Mouse (Mus musculus): ENCODE measurements around the gene Mtus2. TPM values are rescaled to one million over a fixed set of nuclear protein-coding genes. Genes with fewer than 3 reads are reported as not detected.

Gene Mtus2
- total and polyA plus RNA-seq, 3 experiments: 0.03 to 0.13 TPM; not detected in 1

DNA sequence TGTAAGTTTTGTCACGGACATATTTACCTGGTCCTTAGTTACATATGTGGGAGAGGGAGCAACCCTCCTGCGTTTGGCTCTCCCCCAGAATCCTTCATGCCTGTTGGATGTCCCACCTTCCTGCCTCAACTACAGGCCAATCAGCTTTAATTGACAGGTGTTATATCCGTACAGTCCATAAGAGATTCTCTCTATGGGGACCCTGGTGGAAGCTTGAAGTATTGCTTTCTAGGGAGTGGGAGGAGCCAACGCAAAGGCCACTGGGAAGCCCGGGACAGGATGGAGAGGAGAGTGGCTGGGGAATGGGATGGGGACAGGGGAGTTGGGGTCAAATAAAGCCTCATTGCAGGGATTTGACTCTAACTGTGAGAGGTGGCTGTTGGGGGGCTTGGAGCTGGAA is 127.6 kb downstream of the Mtus2 start:
- TF ChIP-seq MYC (IDR thresholded peaks at IDR 0.05; ENCODE audit: low read depth, low read length) (no peak), BHLHE40 (IDR thresholded peaks at IDR 0.05; ENCODE audit: low read depth, low read length) (no peak), TCF12 (IDR thresholded peaks at IDR 0.05; ENCODE audit: low read depth, low read length) (no peak), CTCF (conservative IDR thresholded peaks at IDR 0.05 in 1 of 2, IDR thresholded peaks at IDR 0.05 in 1 of 2; ENCODE audit: low read depth in 2 of 2, low read length in 2 of 2) (no peak), KAT2A (IDR thresholded peaks at IDR 0.05; ENCODE audit: insufficient replicate concordance, low read length) (no peak), GABPA (IDR thresholded peaks at IDR 0.05; ENCODE audit: insufficient replicate concordance, low read depth, low read length) (no peak), USF1 (IDR thresholded peaks at IDR 0.05; ENCODE audit: low read depth, low read length) (no peak), ETS1 (conservative IDR thresholded peaks at IDR 0.05; ENCODE audit: low read depth, low read length) (no peak), POLR2AphosphoS2 (IDR thresholded peaks at IDR 0.05; ENCODE audit: low read depth, low read length) (no peak), POLR2A (IDR thresholded peaks at IDR 0.05; ENCODE audit: low read depth, low read length) (no peak), USF2 (conservative IDR thresholded peaks at IDR 0.05; ENCODE audit: low read depth, low read length) (no peak), PAX5 (IDR thresholded peaks at IDR 0.05; ENCODE audit: low read length) (no peak), CHD1 (IDR thresholded peaks at IDR 0.05; ENCODE audit: low read depth, low read length) (no peak), MEF2A (IDR thresholded peaks at IDR 0.05; ENCODE audit: borderline replicate concordance, low read depth, low read length) (no peak), CHD2 (IDR thresholded peaks at IDR 0.05; ENCODE audit: low read length) (no peak), ZKSCAN1 (IDR thresholded peaks at IDR 0.05; ENCODE audit: borderline replicate concordance, low read depth, low read length) (no peak)
- H3K4me2 ChIP-seq (ENCODE audit: insufficient read depth, low read depth, poor library complexity, severe bottlenecking): no peak overlapping the region
- no peak for DNase-seq (ENCODE audit: extremely low read depth)
- in situ Hi-C loops (cut with MboI; ENCODE audit: low pct_ligation_motif_present, low pct_unique_long_range_greater_than_20kb, low sequenced_read_pairs) (no loop called here), dilution Hi-C loops (cut with MboI; ENCODE audit: extremely low pct_ligation_motif_present, extremely low pct_unique_long_range_greater_than_20kb, low sequenced_read_pairs) (no loop called here)
- no peaks in the 10 kb centered on the region for H3K79me2 ChIP-seq (replicated peaks; ENCODE audit: control insufficient read depth, extremely low read depth, insufficient read depth, poor library complexity, severe bottlenecking)
- H3K9ac ChIP-seq (ENCODE audit: insufficient read depth, low read depth): no peak overlapping the region
- H3K36me3 ChIP-seq (replicated peaks in 1 of 2; ENCODE audit: control insufficient read depth in 1 of 2, insufficient read depth in 1 of 2, low read length in 1 of 2): no peaks in the 10 kb centered on the region
- H3K4me1 ChIP-seq (ENCODE audit: control insufficient read depth in 1 of 2, insufficient read depth in 2 of 2): no peaks in the 10 kb centered on the region
- no peak overlapping the region for H3K4me3 ChIP-seq (replicated peaks in 1 of 3; ENCODE audit: low read depth in 2 of 3, low read length in 2 of 3, poor library complexity in 1 of 3)
- H3K27ac ChIP-seq (ENCODE audit: insufficient read depth, low read depth): no peak overlapping the region
- H3K9me3 ChIP-seq (replicated peaks; ENCODE audit: low read length): peaks cover 57% of the 10 kb centered on the region
- no peaks in the 10 kb centered on the region for H3K27me3 ChIP-seq (replicated peaks)

DNA sequence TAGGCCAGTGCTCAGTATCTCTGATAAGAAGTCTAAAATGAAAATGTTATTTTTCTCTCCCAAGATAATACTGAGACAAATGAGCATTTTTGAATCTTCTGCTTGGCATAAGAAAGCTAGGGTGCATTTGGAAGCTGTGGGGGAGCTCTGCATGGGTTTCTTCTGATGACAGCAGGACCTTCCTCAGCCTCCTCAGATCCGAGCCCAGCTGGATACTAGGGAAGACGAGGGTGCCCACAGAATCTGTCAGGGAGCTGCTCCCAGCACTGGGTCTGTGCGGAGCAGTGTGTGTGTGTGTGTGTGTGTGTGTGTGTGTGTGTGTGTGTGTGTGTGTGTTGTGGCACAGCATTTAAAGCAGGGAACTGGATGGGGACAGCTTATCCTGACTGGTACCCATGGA is 130.7 kb downstream of the Mtus2 start:
- H3K4me3 ChIP-seq (replicated peaks in 1 of 3; ENCODE audit: low read depth in 2 of 3, low read length in 2 of 3, poor library complexity in 1 of 3): no peak overlapping the region
- in situ Hi-C loops (cut with MboI; ENCODE audit: low pct_ligation_motif_present, low pct_unique_long_range_greater_than_20kb, low sequenced_read_pairs) (no loop called here), dilution Hi-C loops (cut with MboI; ENCODE audit: extremely low pct_ligation_motif_present, extremely low pct_unique_long_range_greater_than_20kb, low sequenced_read_pairs) (no loop called here)
- peaks cover 67% of the 10 kb centered on the region for H3K9me3 ChIP-seq (replicated peaks; ENCODE audit: low read length)
- TF ChIP-seq NELFE (IDR thresholded peaks at IDR 0.05; ENCODE audit: low read depth, low read length) (no peak), UBTF (IDR thresholded peaks at IDR 0.05; ENCODE audit: low read depth, low read length) (no peak), SIN3A (IDR thresholded peaks at IDR 0.05; ENCODE audit: low read length) (no peak), ELF1 (IDR thresholded peaks at IDR 0.05; ENCODE audit: low read depth, low read length) (no peak), RCOR1 (conservative IDR thresholded peaks at IDR 0.05; ENCODE audit: low read depth, low read length) (no peak), SMC3 (IDR thresholded peaks at IDR 0.05; ENCODE audit: low read depth, low read length) (no peak), ZNF384 (IDR thresholded peaks at IDR 0.05; ENCODE audit: low read depth, low read length) (no peak), USF1 (IDR thresholded peaks at IDR 0.05; ENCODE audit: low read depth, low read length) (no peak), ETS1 (conservative IDR thresholded peaks at IDR 0.05; ENCODE audit: low read depth, low read length) (no peak), CHD2 (IDR thresholded peaks at IDR 0.05; ENCODE audit: low read length) (no peak), RAD21 (IDR thresholded peaks at IDR 0.05; ENCODE audit: low read depth, low read length) (no peak), MXI1 (IDR thresholded peaks at IDR 0.05; ENCODE audit: low read depth, low read length) (no peak), ZMIZ1 (IDR thresholded peaks at IDR 0.05; ENCODE audit: low read depth, low read length) (no peak), MAZ (IDR thresholded peaks at IDR 0.05; ENCODE audit: low read depth, low read length) (no peak), MYC (IDR thresholded peaks at IDR 0.05; ENCODE audit: low read depth, low read length) (no peak), JUND (conservative IDR thresholded peaks at IDR 0.05; ENCODE audit: low read depth, low read length) (no peak), GABPA (IDR thresholded peaks at IDR 0.05; ENCODE audit: insufficient replicate concordance, low read depth, low read length) (no peak), IRF4 (IDR thresholded peaks at IDR 0.05; ENCODE audit: low read depth, low read length) (no peak)
- no peak overlapping the region for H3K9ac ChIP-seq (ENCODE audit: insufficient read depth, low read depth)
- no peak for DNase-seq (ENCODE audit: extremely low read depth)
- no peak overlapping the region for H3K27ac ChIP-seq (ENCODE audit: insufficient read depth, low read depth)
- H3K79me2 ChIP-seq (replicated peaks; ENCODE audit: control insufficient read depth, extremely low read depth, insufficient read depth, poor library complexity, severe bottlenecking): no peaks in the 10 kb centered on the region
- H3K27me3 ChIP-seq (replicated peaks): no peaks in the 10 kb centered on the region
- H3K36me3 ChIP-seq (replicated peaks in 1 of 2; ENCODE audit: control insufficient read depth in 1 of 2, insufficient read depth in 1 of 2, low read length in 1 of 2): no peaks in the 10 kb centered on the region
- H3K4me1 ChIP-seq (ENCODE audit: control insufficient read depth in 1 of 2, insufficient read depth in 2 of 2): no peaks in the 10 kb centered on the region
- H3K4me2 ChIP-seq (ENCODE audit: insufficient read depth, low read depth, poor library complexity, severe bottlenecking): no peak overlapping the region

Measured in CH12.LX (cell line).